Mouse (Mus musculus) G1E (cell line): ENCODE data around the gene Pde4d. TPM values are rescaled to one million over a fixed set of nuclear protein-coding genes. Genes with fewer than 3 reads are reported as not detected.

Experiments
- ATAC-seq: 2 replicates; pipeline ENCODE4 v1.8.0; 2016; ENCODE audit warnings: mild to moderate bottlenecking; ENCODE audit not compliant: insufficient number of reproducible peaks, poor library complexity, low FRiP score, severe bottlenecking; ENCODE audit errors: extremely low read depth
- DNase-seq: peaks from one replicate; pipeline ENCODE4 v3.0.0; 2012; ENCODE audit warnings: low spot score
- H3K27me3 ChIP-seq: 2 replicates; pipeline ENCODE4 v1.6.1; 2012; ENCODE audit warnings: mild to moderate bottlenecking, low read length, inconsistent platforms; ENCODE audit not compliant: insufficient read depth
- H3K36me3 ChIP-seq: replicated peaks from 2 replicates; pipeline ENCODE3; 2012; ENCODE audit warnings: mild to moderate bottlenecking, inconsistent platforms
- H3K4me1 ChIP-seq: 2 replicates; pipeline ENCODE4 v1.6.1; 2012; ENCODE audit warnings: low read depth, low read length, inconsistent platforms, mixed read lengths; ENCODE audit not compliant: insufficient read depth
- H3K4me3 ChIP-seq: 2 replicates; pipeline ENCODE4 v1.5.1; 2012; ENCODE audit warnings: low read depth, mild to moderate bottlenecking, inconsistent platforms, low read length, moderate library complexity, mixed read lengths
- H3K9me3 ChIP-seq: replicated peaks from 2 replicates; pipeline ENCODE4 v1.6.1; 2012; ENCODE audit warnings: inconsistent platforms
- CTCF ChIP-seq: IDR thresholded peaks from 2 replicates; pipeline ENCODE4 v1.5.1; 2012; ENCODE audit warnings: low read depth, low read length, inconsistent platforms, mixed read lengths
- GATA1 ChIP-seq: IDR thresholded peaks from 2 replicates; pipeline ENCODE4 v1.6.1; 2012; ENCODE audit warnings: borderline replicate concordance, low read length, inconsistent platforms, mixed read lengths
- GATA2 ChIP-seq: IDR thresholded peaks from 2 replicates; pipeline ENCODE4 v1.6.1; 2012; ENCODE audit warnings: low read depth, low read length, inconsistent platforms, borderline replicate concordance
- POLR2AphosphoS5 ChIP-seq: IDR thresholded peaks from 2 replicates; pipeline ENCODE4 v1.6.1; 2012; ENCODE audit warnings: low read depth, low read length, inconsistent platforms; ENCODE audit not compliant: insufficient replicate concordance
- TAL1 ChIP-seq: conservative IDR thresholded peaks from 2 replicates; pipeline ENCODE4 v1.6.1; 2012; ENCODE audit warnings: low read depth, low read length, inconsistent platforms, mixed read lengths
- polyA plus RNA-seq: library from polyadenylated mRNA; stranded (reverse); fragments of >175 nt; gene quantifications from 2 replicates; pipeline ENCODE4 v1.2.3, GENCODE M21; 2012
- total RNA-seq, 2 experiments: library from RNA; stranded (forward) in 1 of 2; stranded (reverse) in 1 of 2; fragments of 200-1000 nt in 1 of 2; fragments of >200 nt in 1 of 2; fragmentation: Nextera tagmentation in 1 of 2; gene quantifications; 2 replicates each; pipeline ENCODE4 v1.2.3; 2014 to 2017

Pde4d gene
- total and polyA plus RNA-seq, 3 experiments = 8.2 to 124 (median 22.6) TPM

DNA sequence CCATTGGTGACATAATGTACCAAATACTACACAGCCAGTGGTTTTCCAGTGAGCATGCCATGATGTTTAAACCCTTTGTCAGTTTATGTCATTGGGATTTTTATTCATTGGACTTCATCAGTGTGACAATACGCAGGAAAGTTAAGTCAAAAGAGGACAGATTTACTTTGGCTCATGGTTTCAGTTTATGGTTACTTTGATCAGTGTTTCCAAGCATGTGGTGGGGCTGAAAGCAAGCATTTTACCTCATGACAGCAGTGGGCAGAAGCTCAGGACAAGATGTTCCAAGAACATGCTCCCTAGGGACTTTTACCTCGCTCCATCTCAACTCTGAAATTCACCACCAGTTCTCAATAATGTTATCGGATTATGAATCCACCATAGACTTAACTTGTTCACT is 91.7 kb downstream of the Pde4d start:
- Histone ChIP-seq H3K36me3 (no peaks in the 10 kb centered on the region), H3K27me3 (no peaks in the 10 kb centered on the region), H3K9me3 (no peaks in the 10 kb centered on the region), H3K4me1 (no peaks in the 10 kb centered on the region), H3K4me3 (no peak overlapping the region)
- TF ChIP-seq TAL1 (no peak), POLR2AphosphoS5 (no peak)
- DNase-seq (no peak), ATAC-seq (no peak)

DNA sequence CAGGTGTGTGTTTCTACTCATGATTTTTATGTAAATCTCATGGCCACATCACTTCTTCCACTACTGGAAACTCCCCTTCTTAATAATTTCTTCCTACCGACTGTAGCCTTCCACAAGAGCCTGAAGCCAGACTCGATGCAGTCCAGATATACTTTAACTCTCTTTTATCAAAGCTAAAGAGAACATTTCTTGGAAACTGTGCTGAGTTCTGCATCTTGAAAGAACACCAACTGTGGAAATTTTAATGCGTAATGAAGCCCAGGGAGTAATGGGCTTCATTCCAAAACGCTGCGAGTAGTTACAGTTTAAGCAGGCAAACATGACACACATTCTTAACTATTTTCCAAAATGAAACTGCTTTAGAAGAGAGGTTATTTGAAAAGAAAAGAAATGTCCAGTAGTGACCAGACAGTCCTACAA is 92.6 kb downstream of the Pde4d start:
- H3K27me3 ChIP-seq = no peaks in the 10 kb centered on the region
- DNase-seq = no peak
- no peak for TF ChIP-seq POLR2AphosphoS5
- TF ChIP-seq GATA1 = no peak
- TF ChIP-seq CTCF = no peak
- TF ChIP-seq GATA2 = no peak
- TF ChIP-seq TAL1 = no peak
- no peak for ATAC-seq
- H3K36me3 ChIP-seq = no peaks in the 10 kb centered on the region
- no peak overlapping the region for H3K4me3 ChIP-seq
- H3K4me1 ChIP-seq = no peaks in the 10 kb centered on the region
- no peaks in the 10 kb centered on the region for H3K9me3 ChIP-seq

DNA sequence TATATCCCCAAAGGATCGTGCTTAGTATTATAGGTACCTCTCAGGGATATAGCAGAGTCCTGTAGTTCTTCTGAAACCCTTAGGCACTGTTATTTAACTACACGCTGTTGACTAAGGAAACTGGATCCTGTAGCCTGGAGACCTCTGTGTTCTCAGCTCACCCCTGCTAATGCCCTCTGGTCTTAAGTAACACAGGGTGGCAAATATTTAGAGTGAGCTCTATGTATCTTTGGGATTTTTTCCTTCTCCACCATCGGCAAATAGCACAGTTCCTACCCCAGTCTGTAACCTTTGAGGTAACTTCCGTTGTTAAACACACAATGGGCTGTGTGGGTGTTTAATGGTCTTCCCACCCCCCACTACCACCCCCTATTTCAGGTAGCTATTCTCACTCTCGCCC is 102.5 kb downstream of the Pde4d start:
- ATAC-seq (no peak), DNase-seq (no peak)
- Histone ChIP-seq H3K9me3 (no peaks in the 10 kb centered on the region), H3K4me3 (no peak overlapping the region), H3K36me3 (no peaks in the 10 kb centered on the region), H3K27me3 (0 out of 2 replicates have a peak, but pooled peaks cover 4% of the 10 kb centered on the region), H3K4me1 (no peaks in the 10 kb centered on the region)
- TF ChIP-seq GATA2 (no peak), CTCF (no peak), GATA1 (no peak), TAL1 (no peak), POLR2AphosphoS5 (no peak)

DNA sequence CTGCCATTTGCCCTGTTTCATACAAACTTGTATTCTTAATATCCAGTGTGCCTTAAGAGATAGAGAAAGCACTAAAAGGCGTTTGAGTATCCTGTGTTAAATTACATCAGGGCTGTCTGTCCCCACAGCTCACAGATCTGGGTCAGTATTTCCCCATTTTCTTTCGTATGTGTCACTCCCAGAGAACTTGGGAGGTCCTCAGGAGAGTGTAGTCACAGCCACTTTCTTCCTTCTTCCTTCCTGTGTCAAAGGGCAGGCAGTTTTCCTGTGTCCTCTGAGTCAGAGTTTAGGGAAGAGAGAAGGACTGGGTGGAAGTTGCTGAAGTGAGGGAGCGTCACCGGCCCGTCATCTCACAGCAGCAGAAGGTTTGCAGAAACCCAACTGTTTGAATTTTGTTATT is 103.2 kb downstream of the Pde4d start:
- no peak for TF ChIP-seq CTCF
- no peak for TF ChIP-seq GATA2
- no peak for TF ChIP-seq GATA1
- no peak for TF ChIP-seq TAL1
- no peak for TF ChIP-seq POLR2AphosphoS5
- Histone ChIP-seq H3K4me1 (no peaks in the 10 kb centered on the region), H3K27me3 (0 out of 2 replicates have a peak, but pooled peaks cover 4% of the 10 kb centered on the region), H3K9me3 (no peaks in the 10 kb centered on the region), H3K36me3 (no peaks in the 10 kb centered on the region), H3K4me3 (no peak overlapping the region)
- ATAC-seq (no peak), DNase-seq (no peak)

DNA sequence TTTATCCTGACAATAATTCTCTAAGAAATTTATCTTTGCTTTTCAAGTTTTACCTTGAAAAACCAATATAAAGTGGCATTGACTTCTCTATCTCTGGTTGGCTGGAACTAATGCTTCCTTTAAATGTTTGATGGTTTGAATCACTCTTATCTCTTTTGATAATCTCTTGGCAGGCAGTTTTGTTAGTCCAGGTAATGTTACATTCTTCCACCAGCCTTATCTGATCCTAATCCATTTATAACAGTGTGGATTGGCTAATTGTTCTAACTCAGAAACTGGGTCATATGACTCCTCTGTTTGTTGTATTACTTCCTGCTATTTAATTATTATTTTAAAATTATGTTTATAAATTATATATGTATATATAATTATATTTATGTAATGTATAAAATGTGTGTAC is 105.2 kb downstream of the Pde4d start:
- no peaks in the 10 kb centered on the region for H3K4me1 ChIP-seq
- H3K9me3 ChIP-seq = no peaks in the 10 kb centered on the region
- TF ChIP-seq CTCF = no peak
- TF ChIP-seq GATA2 = no peak
- TF ChIP-seq GATA1 = no peak
- no peak for TF ChIP-seq POLR2AphosphoS5
- TF ChIP-seq TAL1 = no peak
- 0 out of 2 replicates have a peak, but pooled peaks cover 4% of the 10 kb centered on the region for H3K27me3 ChIP-seq
- H3K4me3 ChIP-seq = no peak overlapping the region
- H3K36me3 ChIP-seq = no peaks in the 10 kb centered on the region
- DNase-seq (no peak), ATAC-seq (no peak)

DNA sequence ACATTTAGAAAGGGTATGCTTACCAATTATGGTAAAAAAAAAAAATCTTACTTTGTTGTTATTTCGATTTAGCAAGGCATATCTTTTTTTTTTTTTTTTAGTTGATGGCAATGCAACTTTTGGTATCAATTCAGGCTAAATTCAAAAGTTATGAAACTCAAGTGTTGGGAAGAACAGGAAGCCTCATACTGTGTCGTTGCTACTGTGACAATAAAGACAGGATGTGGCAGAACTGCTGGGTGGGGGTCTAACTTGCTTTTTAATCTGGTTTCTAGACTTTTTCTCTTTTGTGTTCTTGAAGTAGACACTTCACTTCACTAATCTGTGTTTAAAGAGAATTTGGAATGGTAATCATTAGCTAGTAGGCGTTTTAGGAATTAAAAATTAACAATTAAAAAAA is 147.2 kb downstream of the Pde4d start:
- no peaks in the 10 kb centered on the region for H3K4me1 ChIP-seq

DNA sequence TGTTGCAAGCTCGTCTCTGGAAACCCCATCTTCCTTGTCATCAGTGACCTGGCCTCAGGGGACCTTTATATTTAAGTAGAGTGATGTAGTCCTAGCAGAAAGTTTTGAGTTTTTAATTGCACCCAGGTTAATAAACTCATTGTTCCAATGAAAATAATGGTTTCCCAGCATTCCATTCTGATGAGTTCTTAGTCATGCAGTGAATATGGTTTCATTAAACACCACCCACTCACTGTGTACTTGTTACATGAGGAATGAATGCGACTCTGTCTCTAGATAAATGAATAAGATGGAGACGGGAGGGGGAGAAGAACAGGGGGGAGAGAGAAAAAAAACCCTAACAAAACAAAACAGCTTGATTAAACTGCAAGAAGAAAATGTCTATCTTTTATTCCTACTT is 148.9 kb downstream of the Pde4d start:
- Histone ChIP-seq H3K4me3 (no peak overlapping the region), H3K9me3 (no peaks in the 10 kb centered on the region), H3K27me3 (no peaks in the 10 kb centered on the region), H3K4me1 (no peaks in the 10 kb centered on the region), H3K36me3 (no peaks in the 10 kb centered on the region)
- DNase-seq (no peak), ATAC-seq (no peak)
- no peak for TF ChIP-seq GATA2
- no peak for TF ChIP-seq TAL1
- no peak for TF ChIP-seq POLR2AphosphoS5
- TF ChIP-seq CTCF = no peak
- no peak for TF ChIP-seq GATA1

More for the DNA sequence above, 147.2 kb downstream of the Pde4d start:
- H3K4me3 ChIP-seq = no peak overlapping the region
- ATAC-seq (no peak), DNase-seq (no peak)
- no peaks in the 10 kb centered on the region for H3K36me3 ChIP-seq
- H3K9me3 ChIP-seq = no peaks in the 10 kb centered on the region
- no peaks in the 10 kb centered on the region for H3K27me3 ChIP-seq
- TF ChIP-seq GATA2 (no peak), TAL1 (no peak)
